Mouse (Mus musculus): ENCODE measurements at regions not wholly inside any gene's neighbourhood (a gene's known extent, or its start where the extent isn't known, plus 50 kb on each side); places are given as distances from the start of the nearest gene placed in this dataset.

Small RNA genes in the stretch of these regions (microRNA-seq; reads per million reads assigned to microRNA genes)
- gene Gm23154, result 0 reads per million in 2 experiments

All from gastrocnemius, postnatal 36 days (tissue).